Mouse (Mus musculus): Measurements from ENCODE around the gene Tspan3. TPM values are rescaled to one million over a fixed set of nuclear protein-coding genes. Genes with fewer than 3 reads are reported as not detected.

The Tspan3 gene
- polyA plus RNA-seq, 1 experiment from 2014 or later: 424 TPM

- WGBS: 94% methylated on average over 5 of the region's 5 CpGs
- no peak overlapping the region for H3K27ac ChIP-seq
- H3K4me2 ChIP-seq: no peak overlapping the region
- H3K27me3 ChIP-seq: no peaks in the 10 kb centered on the region
- H3K9me3 ChIP-seq: no peaks in the 10 kb centered on the region
- peaks cover 10% of the 10 kb centered on the region; the same call in 1 of the 2 replicates for H3K36me3 ChIP-seq
- H3K4me1 ChIP-seq (replicated peaks): peaks cover 31% of the 10 kb centered on the region
- H3K9ac ChIP-seq (replicated peaks): no peak overlapping the region
- no peak overlapping the region for H3K4me3 ChIP-seq (replicated peaks)
- ATAC-seq (ENCODE audit: insufficient number of reproducible peaks, insufficient read depth, low FRiP score, low TSS enrichment, low read depth): no peak
These were observed 10.7 kb downstream of the Tspan3 start for GRCm38 (mm10) chr9:56154572-56154971.

GRCm38 (mm10) chr9:56152482-56153007 is 12.7 kb downstream of the Tspan3 start:
- Histone ChIP-seq H3K36me3 (peaks cover 10% of the 10 kb centered on the region; the same call in 1 of the 2 replicates), H3K27ac (no peak overlapping the region), H3K9ac (replicated peaks) (no peak overlapping the region), H3K27me3 (no peaks in the 10 kb centered on the region), H3K4me2 (no peak overlapping the region), H3K9me3 (no peaks in the 10 kb centered on the region), H3K4me1 (replicated peaks) (peaks cover 21% of the 10 kb centered on the region), H3K4me3 (replicated peaks) (no peak overlapping the region)
- no peak for ATAC-seq (ENCODE audit: insufficient number of reproducible peaks, insufficient read depth, low FRiP score, low TSS enrichment, low read depth)
- 85% methylated on average over 4 of the region's 4 CpGs for WGBS

GRCm38 (mm10) chr9:56151745-56152481 is 13.4 kb downstream of the Tspan3 start:
- Histone ChIP-seq H3K27ac (no peak overlapping the region), H3K4me2 (no peak overlapping the region), H3K4me1 (replicated peaks) (peaks cover 21% of the 10 kb centered on the region), H3K9ac (replicated peaks) (no peak overlapping the region), H3K36me3 (peaks cover 16% of the 10 kb centered on the region), H3K4me3 (replicated peaks) (no peak overlapping the region), H3K27me3 (no peaks in the 10 kb centered on the region), H3K9me3 (no peaks in the 10 kb centered on the region)
- no peak for ATAC-seq (ENCODE audit: insufficient number of reproducible peaks, insufficient read depth, low FRiP score, low TSS enrichment, low read depth)
- 63% methylated on average over 7 of the region's 7 CpGs for WGBS

DNA sequence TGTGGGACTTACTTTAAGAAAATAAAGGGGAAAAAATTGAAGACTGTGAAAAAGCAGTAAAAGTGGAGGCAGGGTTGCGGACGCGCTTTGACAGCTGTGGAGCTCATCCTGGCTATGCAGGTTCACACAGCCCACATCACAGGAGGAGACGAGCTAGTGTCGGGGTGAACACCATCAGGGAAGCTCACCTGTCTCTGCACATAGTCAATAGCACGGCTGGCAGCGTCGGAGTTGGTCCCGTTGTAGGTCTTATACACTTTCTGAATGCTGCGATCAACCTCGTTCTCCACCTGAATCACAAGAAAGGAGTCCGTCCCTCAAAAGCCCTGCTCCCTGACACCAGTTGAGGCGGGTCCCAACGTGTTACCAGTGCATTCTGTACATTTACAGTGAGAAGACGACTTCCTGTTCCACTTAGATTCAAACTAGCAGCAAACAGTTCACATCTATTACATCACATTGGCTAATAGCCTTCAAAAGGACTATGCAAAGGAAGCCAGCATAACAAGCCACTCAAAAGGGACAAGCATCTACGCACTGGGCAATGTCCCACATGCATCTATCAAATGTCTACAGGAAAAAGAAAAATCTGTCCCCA is 18.9 kb downstream of the Tspan3 start:
- Histone ChIP-seq H3K4me2 (no peak overlapping the region), H3K27ac (no peak overlapping the region), H3K4me1 (replicated peaks) (peaks cover 6% of the 10 kb centered on the region; the same call in 1 of the 2 replicates), H3K9ac (replicated peaks) (no peak overlapping the region), H3K36me3 (peaks cover 64% of the 10 kb centered on the region), H3K27me3 (no peaks in the 10 kb centered on the region), H3K4me3 (replicated peaks) (no peak overlapping the region), H3K9me3 (no peaks in the 10 kb centered on the region)
- ATAC-seq (ENCODE audit: insufficient number of reproducible peaks, insufficient read depth, low FRiP score, low TSS enrichment, low read depth): no peak
- WGBS: 92% methylated on average over 16 of the region's 16 CpGs

- H3K9me3 ChIP-seq: no peaks in the 10 kb centered on the region
- no peak overlapping the region for H3K4me2 ChIP-seq
- peaks cover 6% of the 10 kb centered on the region; the same call in 1 of the 2 replicates for H3K4me1 ChIP-seq (replicated peaks)
- no peaks in the 10 kb centered on the region for H3K27me3 ChIP-seq
- H3K4me3 ChIP-seq (replicated peaks): no peak overlapping the region
- no peak overlapping the region for H3K27ac ChIP-seq
- peaks cover 73% of the 10 kb centered on the region for H3K36me3 ChIP-seq
- ATAC-seq (ENCODE audit: insufficient number of reproducible peaks, insufficient read depth, low FRiP score, low TSS enrichment, low read depth): no peak
- WGBS: 91% methylated on average over 7 of the region's 7 CpGs
- H3K9ac ChIP-seq (replicated peaks): no peak overlapping the region
These were observed 20.8 kb downstream of the Tspan3 start for GRCm38 (mm10) chr9:56144366-56145003.

DNA sequence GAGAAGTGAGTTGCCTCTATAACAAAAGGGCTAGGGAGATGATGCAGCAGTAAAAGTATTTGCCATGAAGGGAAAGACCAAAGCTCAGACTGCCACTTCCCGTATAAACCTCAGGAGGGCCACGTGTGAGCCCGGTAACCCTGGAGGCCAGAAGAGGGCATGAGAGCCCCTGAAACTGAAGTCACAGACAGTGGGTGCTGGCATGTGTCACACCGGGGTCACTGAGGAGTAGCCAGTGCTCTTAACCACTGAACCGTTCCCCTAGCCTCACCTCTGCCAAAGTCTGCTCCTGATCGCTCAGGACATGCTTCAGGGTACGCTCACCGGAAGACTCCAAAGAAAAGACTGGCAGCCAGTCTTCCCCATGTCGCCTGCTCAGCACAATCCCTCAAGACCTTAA is 23.5 kb downstream of the Tspan3 start:
- H3K27me3 ChIP-seq: no peaks in the 10 kb centered on the region
- H3K27ac ChIP-seq: no peak overlapping the region
- 90% methylated on average over 9 of the region's 9 CpGs for WGBS
- no peaks in the 10 kb centered on the region for H3K9me3 ChIP-seq
- H3K4me1 ChIP-seq (replicated peaks): no peaks in the 10 kb centered on the region
- no peak overlapping the region for H3K9ac ChIP-seq (replicated peaks)
- no peak for ATAC-seq (ENCODE audit: insufficient number of reproducible peaks, insufficient read depth, low FRiP score, low TSS enrichment, low read depth)
- H3K4me2 ChIP-seq: no peak overlapping the region
- no peak overlapping the region for H3K4me3 ChIP-seq (replicated peaks)
- peaks cover 86% of the 10 kb centered on the region for H3K36me3 ChIP-seq

DNA sequence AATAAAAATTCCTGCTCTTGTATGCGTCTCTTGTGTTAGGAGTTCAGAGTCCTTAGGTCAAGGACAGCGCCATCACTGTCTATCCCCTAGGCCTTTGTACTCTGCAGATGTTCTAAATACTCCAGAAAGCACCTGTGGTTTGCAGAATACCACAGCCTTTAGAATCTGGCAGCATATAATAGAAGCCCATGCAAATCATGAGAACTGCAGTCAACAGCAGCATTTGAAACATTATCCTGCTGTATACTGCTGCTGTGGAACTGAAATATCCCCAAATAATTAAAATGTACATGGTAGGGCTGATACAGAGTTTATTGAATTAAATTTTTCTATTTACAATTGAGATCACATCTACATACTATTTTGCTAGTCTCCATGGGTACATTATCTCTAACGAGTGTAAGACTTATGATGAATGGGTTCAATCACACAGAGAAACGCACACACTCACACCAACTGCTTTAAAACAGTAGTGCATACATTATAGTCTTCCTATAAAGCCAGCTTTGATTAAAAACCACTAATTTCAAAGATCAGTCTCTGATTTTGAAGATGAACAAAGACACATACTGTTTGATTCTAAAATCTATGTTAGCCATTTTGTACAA is 29.6 kb downstream of the Tspan3 start:
- Histone ChIP-seq H3K36me3 (peaks cover 89% of the 10 kb centered on the region), H3K4me3 (replicated peaks) (no peak overlapping the region), H3K9me3 (no peaks in the 10 kb centered on the region), H3K4me2 (no peak overlapping the region), H3K4me1 (replicated peaks) (no peaks in the 10 kb centered on the region), H3K9ac (replicated peaks) (no peak overlapping the region), H3K27ac (no peak overlapping the region), H3K27me3 (no peaks in the 10 kb centered on the region)
- WGBS: 91% methylated on average over 4 of the region's 4 CpGs
- no peak for ATAC-seq (ENCODE audit: insufficient number of reproducible peaks, insufficient read depth, low FRiP score, low TSS enrichment, low read depth)

DNA sequence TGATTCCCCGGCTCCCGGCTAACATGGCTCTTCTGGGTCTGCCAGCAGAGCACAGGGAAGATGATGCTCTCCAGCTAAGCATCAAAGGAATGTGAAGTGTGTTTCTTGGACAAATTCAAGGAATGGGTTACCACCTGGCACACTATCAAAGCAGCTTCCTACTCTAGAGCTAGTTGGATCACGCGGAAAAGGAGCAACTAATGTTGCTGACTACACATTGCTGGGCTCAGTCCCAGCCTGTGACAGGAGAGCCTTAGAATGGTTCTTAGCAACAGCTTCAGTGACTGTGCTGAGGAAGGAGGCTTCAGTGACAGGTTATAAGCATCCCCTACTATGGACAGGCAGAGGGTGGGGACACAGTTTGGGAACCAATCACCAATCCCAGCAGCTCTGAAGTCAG is 30.7 kb downstream of the Tspan3 start:
- Histone ChIP-seq H3K4me2 (no peak overlapping the region), H3K27ac (no peak overlapping the region), H3K27me3 (no peaks in the 10 kb centered on the region), H3K9me3 (no peaks in the 10 kb centered on the region), H3K4me3 (replicated peaks) (no peak overlapping the region), H3K4me1 (replicated peaks) (no peaks in the 10 kb centered on the region), H3K36me3 (peaks cover 94% of the 10 kb centered on the region), H3K9ac (replicated peaks) (no peak overlapping the region)
- no peak for ATAC-seq (ENCODE audit: insufficient number of reproducible peaks, insufficient read depth, low FRiP score, low TSS enrichment, low read depth)
- WGBS: 93% methylated on average over 4 of the region's 4 CpGs

DNA sequence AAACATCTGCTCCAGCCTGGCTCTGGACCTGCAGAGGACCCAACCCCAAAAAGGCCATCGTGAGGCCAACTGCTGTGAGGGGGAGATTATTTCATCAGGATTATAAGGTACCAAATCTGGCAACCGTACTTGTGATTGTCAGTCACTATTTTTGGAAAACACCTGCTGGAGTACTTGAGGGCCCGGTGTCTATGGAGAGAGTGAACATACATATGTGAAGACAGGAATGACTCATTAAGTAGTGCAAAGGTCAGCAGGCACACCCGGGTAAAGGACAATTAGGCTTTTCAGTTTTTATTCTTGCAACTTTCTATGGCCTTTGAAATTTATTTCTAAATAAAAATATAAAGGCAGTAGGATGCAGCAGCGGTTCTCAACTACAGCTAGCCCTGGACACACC is 31.3 kb downstream of the Tspan3 start:
- H3K4me2 ChIP-seq: no peak overlapping the region
- WGBS: 89% methylated on average over 5 of the region's 5 CpGs
- H3K36me3 ChIP-seq: peaks cover 95% of the 10 kb centered on the region
- no peak for ATAC-seq (ENCODE audit: insufficient number of reproducible peaks, insufficient read depth, low FRiP score, low TSS enrichment, low read depth)
- no peaks in the 10 kb centered on the region for H3K4me1 ChIP-seq (replicated peaks)
- no peak overlapping the region for H3K9ac ChIP-seq (replicated peaks)
- H3K4me3 ChIP-seq (replicated peaks): no peak overlapping the region
- H3K27ac ChIP-seq: no peak overlapping the region
- H3K9me3 ChIP-seq: no peaks in the 10 kb centered on the region
- no peaks in the 10 kb centered on the region for H3K27me3 ChIP-seq

DNA sequence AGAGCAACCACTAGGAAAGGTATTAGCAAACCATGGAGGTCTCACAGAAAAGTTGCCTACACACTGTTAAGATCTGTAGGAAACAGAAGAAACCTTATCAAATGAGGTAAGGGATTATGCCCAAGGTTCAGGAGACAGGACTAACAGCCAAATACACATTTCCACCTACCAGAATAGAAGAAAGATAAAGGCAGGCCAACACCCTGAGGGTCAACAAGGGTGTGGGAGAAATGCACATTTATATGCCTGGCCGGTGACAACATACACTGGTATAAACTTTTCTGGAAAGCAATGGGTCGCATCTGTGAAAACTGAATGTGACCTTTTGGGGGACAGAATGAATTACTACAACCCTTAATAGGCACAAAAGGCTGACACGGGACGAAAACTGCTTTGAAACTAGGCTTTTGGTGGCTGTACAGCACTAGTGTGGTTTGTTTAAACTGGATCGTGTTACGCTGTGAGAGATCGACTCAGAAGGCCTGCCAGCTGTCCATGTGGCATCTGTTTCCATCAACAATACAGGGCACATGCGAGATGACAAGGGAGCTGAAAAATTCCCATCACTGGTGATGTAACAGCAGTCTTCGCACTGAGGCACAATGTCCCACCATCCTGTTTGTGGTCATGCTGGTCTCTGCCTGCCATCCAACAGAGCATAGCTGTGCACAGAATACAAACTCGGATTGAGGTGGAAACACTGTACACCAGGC is 33.3 kb downstream of the Tspan3 start:
- Histone ChIP-seq H3K4me2 (no peak overlapping the region), H3K9me3 (no peaks in the 10 kb centered on the region), H3K36me3 (peaks cover 100% of the 10 kb centered on the region), H3K27me3 (no peaks in the 10 kb centered on the region), H3K4me3 (replicated peaks) (no peak overlapping the region), H3K27ac (no peak overlapping the region), H3K9ac (replicated peaks) (no peak overlapping the region), H3K4me1 (replicated peaks) (no peaks in the 10 kb centered on the region)
- 63% methylated on average over 10 of the region's 10 CpGs for WGBS
- no peak for ATAC-seq (ENCODE audit: insufficient number of reproducible peaks, insufficient read depth, low FRiP score, low TSS enrichment, low read depth)
